Mouse (Mus musculus): Measurements from ENCODE around the gene Galk1. TPM values are rescaled to one million over a fixed set of nuclear protein-coding genes. Genes with fewer than 3 reads are reported as not detected.

Galk1 gene
- total and polyA plus RNA-seq, 3 experiments: 253 to 326 TPM; not detected in 1

DNA sequence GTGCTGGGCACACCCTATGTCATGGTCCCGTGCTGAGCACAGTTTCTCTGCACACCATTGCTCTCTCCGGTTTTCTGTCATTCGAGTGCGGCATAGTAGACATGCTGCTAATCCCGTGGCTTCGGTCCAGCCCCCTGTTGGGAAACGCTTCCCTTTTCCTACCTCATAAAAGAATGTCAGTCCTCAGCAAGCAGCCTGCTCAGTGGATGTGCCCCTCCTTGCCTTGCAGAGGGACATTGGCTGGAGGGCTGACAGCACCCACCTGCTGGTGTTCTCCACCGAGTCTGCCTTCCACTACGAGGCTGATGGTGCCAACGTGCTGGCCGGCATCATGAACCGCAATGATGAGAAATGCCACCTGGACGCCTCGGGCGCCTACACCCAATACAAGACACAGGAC is 30.0 kb downstream of the Galk1 start:
- Histone ChIP-seq H3K9me3 (replicated peaks; ENCODE audit: insufficient read depth, low read length) (no peaks in the 10 kb centered on the region), H3K4me1 (ENCODE audit: control insufficient read depth in 1 of 2, insufficient read depth in 2 of 2, low read length in 2 of 2) (no peaks in the 10 kb centered on the region; a peak in 1 of 4 replicates), H3K4me3 (ENCODE audit: control insufficient read depth in 1 of 2, insufficient read depth in 1 of 2, low read depth in 2 of 2, low read length in 2 of 2) (no peak overlapping the region), H3K27ac (ENCODE audit: control insufficient read depth, low read depth, low read length) (no peak overlapping the region), H3K9ac (ENCODE audit: control insufficient read depth, low read depth, low read length, poor library complexity, severe bottlenecking) (no peak overlapping the region), H3K27me3 (ENCODE audit: control insufficient read depth in 1 of 2, insufficient read depth in 2 of 2, low read length in 2 of 2) (no peaks in the 10 kb centered on the region; a peak in 1 of 4 replicates), H3K36me3 (ENCODE audit: control insufficient read depth in 1 of 2, insufficient read depth in 2 of 2, low read length in 2 of 2) (no peaks in the 10 kb centered on the region), H3K79me2 (ENCODE audit: control insufficient read depth, insufficient read depth, low read length, poor library complexity) (no peaks in the 10 kb centered on the region)
- TF ChIP-seq NRF1 (IDR thresholded peaks at IDR 0.05; ENCODE audit: insufficient read depth, low read depth, low read length, poor library complexity, severe bottlenecking) (no peak), ETS1 (IDR thresholded peaks at IDR 0.05; ENCODE audit: low read depth, low read length) (no peak), ZC3H11A (IDR thresholded peaks at IDR 0.05; ENCODE audit: low read depth, low read length) (no peak), NELFE (IDR thresholded peaks at IDR 0.05; ENCODE audit: low read depth, low read length) (no peak), SMC3 (IDR thresholded peaks at IDR 0.05; ENCODE audit: low read depth, low read length) (no peak), GATA1 (IDR thresholded peaks at IDR 0.05; ENCODE audit: low read depth, low read length) (no peak), CTCF (IDR thresholded peaks at IDR 0.05 in 2 of 3, conservative IDR thresholded peaks at IDR 0.05 in 1 of 3; ENCODE audit: control insufficient read depth in 1 of 3, insufficient read depth in 1 of 3, low read depth in 2 of 3, low read length in 3 of 3, poor library complexity in 1 of 3, severe bottlenecking in 1 of 3) (no peak), POLR2AphosphoS2 (IDR thresholded peaks at IDR 0.05; ENCODE audit: low read length) (no peak), CHD2 (IDR thresholded peaks at IDR 0.05; ENCODE audit: low read length) (no peak), POLR2AphosphoS5 (IDR thresholded peaks at IDR 0.05; ENCODE audit: borderline replicate concordance, low read depth, low read length) (no peak), GABPA (IDR thresholded peaks at IDR 0.05; ENCODE audit: low read depth, low read length) (no peak), ZNF384 (IDR thresholded peaks at IDR 0.05; ENCODE audit: low read depth, low read length) (no peak), E2F4 (IDR thresholded peaks at IDR 0.05; ENCODE audit: borderline replicate concordance, low read depth, low read length) (no peak), ZKSCAN1 (IDR thresholded peaks at IDR 0.05; ENCODE audit: low read depth, low read length) (no peak), UBTF (IDR thresholded peaks at IDR 0.05; ENCODE audit: borderline replicate concordance, insufficient read depth, low read depth, low read length) (no peak), MAZ (IDR thresholded peaks at IDR 0.05; ENCODE audit: low read depth, low read length) (no peak)
- no peak for DNase-seq (ENCODE audit: low read depth, low spot score)

DNA sequence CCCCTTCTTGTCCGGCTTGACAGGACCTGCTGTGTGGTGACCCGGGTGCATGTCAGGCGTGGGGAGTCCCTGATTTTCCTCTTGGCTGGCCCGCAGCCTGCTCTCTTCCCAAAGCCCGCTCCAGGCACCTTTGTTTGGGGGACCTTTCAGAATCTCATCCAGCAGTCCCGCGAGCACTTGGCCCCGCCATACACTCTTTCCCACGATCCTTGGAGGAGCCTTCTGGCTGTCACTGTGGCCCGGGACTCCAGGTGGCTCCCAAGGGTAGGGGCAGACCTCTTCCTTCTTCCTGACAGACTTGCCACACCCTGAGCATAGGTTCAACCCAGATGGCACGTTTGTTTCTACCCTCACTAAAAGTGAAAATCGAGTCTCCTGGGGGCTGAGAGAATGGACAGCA is 37.0 kb downstream of the Galk1 start:
- no peaks in the 10 kb centered on the region for H3K9me3 ChIP-seq (replicated peaks; ENCODE audit: insufficient read depth, low read length)
- DNase-seq (ENCODE audit: low read depth, low spot score): no peak
- H3K4me3 ChIP-seq (ENCODE audit: control insufficient read depth in 1 of 2, insufficient read depth in 1 of 2, low read depth in 2 of 2, low read length in 2 of 2): no peak overlapping the region
- TF ChIP-seq MXI1 (IDR thresholded peaks at IDR 0.05; ENCODE audit: low read depth, low read length) (no peak), HCFC1 (IDR thresholded peaks at IDR 0.05; ENCODE audit: low read depth, low read length) (no peak), MEF2A (IDR thresholded peaks at IDR 0.05; ENCODE audit: extremely low read depth, insufficient replicate concordance, low read depth, low read length, poor library complexity, severe bottlenecking) (no peak), SMC3 (IDR thresholded peaks at IDR 0.05; ENCODE audit: low read depth, low read length) (no peak), CHD1 (IDR thresholded peaks at IDR 0.05; ENCODE audit: low read depth, low read length) (no peak), TCF12 (IDR thresholded peaks at IDR 0.05; ENCODE audit: low read depth, low read length) (no peak), GABPA (IDR thresholded peaks at IDR 0.05; ENCODE audit: low read depth, low read length) (no peak), ZC3H11A (IDR thresholded peaks at IDR 0.05; ENCODE audit: low read depth, low read length) (no peak), SIN3A (IDR thresholded peaks at IDR 0.05; ENCODE audit: low read length) (no peak), JUND (IDR thresholded peaks at IDR 0.05; ENCODE audit: low read depth, low read length) (no peak), GATA1 (IDR thresholded peaks at IDR 0.05; ENCODE audit: low read depth, low read length) (no peak), MAFK (IDR thresholded peaks at IDR 0.05; ENCODE audit: borderline replicate concordance, low read depth, low read length) (no peak), ZKSCAN1 (IDR thresholded peaks at IDR 0.05; ENCODE audit: low read depth, low read length) (no peak), CHD2 (IDR thresholded peaks at IDR 0.05; ENCODE audit: low read length) (no peak), USF2 (IDR thresholded peaks at IDR 0.05; ENCODE audit: borderline replicate concordance in 1 of 2, insufficient read depth in 1 of 2, low read depth in 1 of 2, low read length in 2 of 2) (no peak)
- no peaks in the 10 kb centered on the region for H3K4me1 ChIP-seq (ENCODE audit: control insufficient read depth in 1 of 2, insufficient read depth in 2 of 2, low read length in 2 of 2)
- no peaks in the 10 kb centered on the region for H3K79me2 ChIP-seq (ENCODE audit: control insufficient read depth, insufficient read depth, low read length, poor library complexity)
- no peaks in the 10 kb centered on the region for H3K27me3 ChIP-seq (ENCODE audit: control insufficient read depth in 1 of 2, insufficient read depth in 2 of 2, low read length in 2 of 2)
- no peaks in the 10 kb centered on the region for H3K36me3 ChIP-seq (ENCODE audit: control insufficient read depth in 1 of 2, insufficient read depth in 2 of 2, low read length in 2 of 2)
- no peak overlapping the region for H3K27ac ChIP-seq (ENCODE audit: control insufficient read depth, low read depth, low read length)
- no peak overlapping the region for H3K9ac ChIP-seq (ENCODE audit: control insufficient read depth, low read depth, low read length, poor library complexity, severe bottlenecking)
